Mouse (Mus musculus) liver, adult 2 months (tissue): ENCODE results near the gene Ttc21a. TPM values are rescaled to one million over a fixed set of nuclear protein-coding genes. Genes with fewer than 3 reads are reported as not detected.
A peak's percentile ranks its signal among the peaks of the same experiment; 100 is the strongest.

Experiments
- DNase-seq: peaks from one replicate; pipeline ENCODE4 v3.0.0-alpha.2; 2011; ENCODE audit warnings: low read depth, low spot score; ENCODE audit errors: extremely low read depth
- H3K27ac ChIP-seq: fragments of 200-500 bp; replicated peaks from 2 replicates; pipeline ENCODE4 v1.5.1; 2012; ENCODE audit warnings: low read depth, mild to moderate bottlenecking, control low read depth, inconsistent platforms, low read length; ENCODE audit not compliant: insufficient read depth
- H3K27me3 ChIP-seq: fragments of 200-500 bp; 2 replicates; pipeline ENCODE4 v1.6.1; 2012; ENCODE audit warnings: mild to moderate bottlenecking, moderate library complexity, low read length, inconsistent platforms; ENCODE audit not compliant: control insufficient read depth, insufficient read depth
- H3K36me3 ChIP-seq: fragments of 200-500 bp; 2 replicates; pipeline ENCODE4 v1.6.1; 2012; ENCODE audit warnings: low read length, inconsistent platforms; ENCODE audit not compliant: control insufficient read depth, insufficient read depth
- H3K4me1 ChIP-seq: fragments of 200-500 bp; 2 replicates; pipeline ENCODE4 v1.6.1; 2011; ENCODE audit warnings: low read length; ENCODE audit not compliant: control insufficient read depth, insufficient read depth
- H3K4me3 ChIP-seq: fragments of 200-500 bp; 2 replicates; pipeline ENCODE4 v1.5.1; 2011; ENCODE audit warnings: low read depth, mild to moderate bottlenecking, control low read depth, low read length, moderate library complexity; ENCODE audit not compliant: insufficient read depth
- H3K79me2 ChIP-seq: fragments of 200-500 bp; 2 replicates; pipeline ENCODE4 v1.6.1; 2012; ENCODE audit warnings: inconsistent platforms, mild to moderate bottlenecking, low read length, moderate library complexity; ENCODE audit not compliant: control insufficient read depth, insufficient read depth
- H3K9ac ChIP-seq: fragments of 200-500 bp; 2 replicates; pipeline ENCODE4 v1.6.1; 2012; ENCODE audit warnings: low read depth, mild to moderate bottlenecking, control low read depth, inconsistent platforms, low read length
- CTCF ChIP-seq: fragments of 200-500 bp; IDR thresholded peaks from 2 replicates; pipeline ENCODE4 v1.5.1; 2011; ENCODE audit warnings: low read depth, low read length, control low read depth
- POLR2A ChIP-seq: fragments of 200-500 bp; IDR thresholded peaks from 2 replicates; pipeline ENCODE4 v1.6.1; 2011; ENCODE audit warnings: low read length, control low read depth; ENCODE audit not compliant: insufficient read depth; ENCODE audit errors: extremely low read depth
- WGBS: fragments of 180-500 bp; shearing (Covaris S2); methylation state at CpG from one replicate; pipeline ENCODE4 v1.1.7; 2018; 5-methylcytosine and 5-hydroxymethylcytosine counted together
- polyA plus RNA-seq: library from polyadenylated mRNA; depleted of rRNA; stranded (reverse); fragments of >200 nt; gene quantifications from 2 replicates; pipeline ENCODE4 v1.2.3, GENCODE M21; 2012
- total RNA-seq: library from RNA; depleted of rRNA; stranded (reverse); fragments of >200 nt; gene quantifications from 2 replicates; pipeline ENCODE4 v1.2.3, GENCODE M21; 2014

Gene Ttc21a
- total and polyA plus RNA-seq, 2 experiments: not detected

- 0 out of 2 replicates have a peak, but pooled peaks have one; percentile 19 for TF ChIP-seq POLR2A
- no peak for TF ChIP-seq CTCF
- Histone ChIP-seq H3K4me1 (peaks cover 16% of the 10 kb centered on the region), H3K9ac (peak overlapping the region; percentile 79), H3K27me3 (no peaks in the 10 kb centered on the region), H3K27ac (peak overlapping the region; percentile 95), H3K79me2 (no peaks in the 10 kb centered on the region), H3K4me3 (peak overlapping the region; percentile 70), H3K36me3 (no peaks in the 10 kb centered on the region)
- peak; percentile 86 for DNase-seq
- 9% methylated on average over 31 of the region's 31 CpGs for WGBS
Measured at GRCm38 (mm10) chr9:120001945-120002725, 64.7 kb downstream of the Ttc21a start.

DNA sequence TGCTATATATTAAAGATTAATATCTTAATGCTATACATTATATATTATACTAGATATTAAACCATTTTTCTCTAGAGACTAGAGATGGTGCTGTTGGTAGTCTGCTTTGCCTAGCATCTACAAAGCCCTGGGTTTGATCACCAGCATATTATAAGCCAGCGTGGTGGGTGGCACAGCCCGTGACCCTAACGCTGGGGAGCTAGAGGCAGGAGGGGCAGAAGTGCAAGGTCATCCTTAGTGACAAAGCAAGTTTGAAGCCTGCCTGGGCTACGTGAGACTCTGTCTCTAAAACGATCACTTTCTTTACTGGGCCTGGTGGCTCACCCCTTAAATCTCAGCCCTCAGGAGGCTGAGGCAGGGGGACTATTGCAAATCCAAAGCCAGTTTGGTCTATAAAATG, 65.5 kb downstream of the Ttc21a start:
- no peak overlapping the region for H3K27ac ChIP-seq
- no peaks in the 10 kb centered on the region for H3K36me3 ChIP-seq
- H3K27me3 ChIP-seq: no peaks in the 10 kb centered on the region
- H3K4me1 ChIP-seq: peaks cover 16% of the 10 kb centered on the region
- H3K4me3 ChIP-seq: no peak overlapping the region
- TF ChIP-seq CTCF (no peak), POLR2A (no peak)
- no peak for DNase-seq
- H3K9ac ChIP-seq: no peak overlapping the region
- WGBS: 67% methylated on average over 5 of the region's 5 CpGs
- H3K79me2 ChIP-seq: no peaks in the 10 kb centered on the region

GRCm38 (mm10) chr9:120005936-120006335, 68.5 kb downstream of the Ttc21a start:
- 78% methylated on average over 3 of the region's 3 CpGs for WGBS
- Histone ChIP-seq H3K27ac (no peak overlapping the region), H3K4me3 (no peak overlapping the region), H3K9ac (no peak overlapping the region), H3K79me2 (no peaks in the 10 kb centered on the region), H3K36me3 (no peaks in the 10 kb centered on the region), H3K27me3 (no peaks in the 10 kb centered on the region), H3K4me1 (peaks cover 12% of the 10 kb centered on the region)
- no peak for DNase-seq
- TF ChIP-seq CTCF (no peak), POLR2A (no peak)

GRCm38 (mm10) chr9:120007833-120008232, 70.4 kb downstream of the Ttc21a start:
- Histone ChIP-seq H3K27me3 (no peaks in the 10 kb centered on the region), H3K4me1 (peaks cover 7% of the 10 kb centered on the region), H3K79me2 (no peaks in the 10 kb centered on the region), H3K4me3 (no peak overlapping the region), H3K9ac (no peak overlapping the region), H3K36me3 (no peaks in the 10 kb centered on the region), H3K27ac (no peak overlapping the region)
- WGBS: 88% methylated on average over 1 of the region's 1 CpGs
- TF ChIP-seq CTCF: no peak
- TF ChIP-seq POLR2A: no peak
- DNase-seq: no peak

DNA sequence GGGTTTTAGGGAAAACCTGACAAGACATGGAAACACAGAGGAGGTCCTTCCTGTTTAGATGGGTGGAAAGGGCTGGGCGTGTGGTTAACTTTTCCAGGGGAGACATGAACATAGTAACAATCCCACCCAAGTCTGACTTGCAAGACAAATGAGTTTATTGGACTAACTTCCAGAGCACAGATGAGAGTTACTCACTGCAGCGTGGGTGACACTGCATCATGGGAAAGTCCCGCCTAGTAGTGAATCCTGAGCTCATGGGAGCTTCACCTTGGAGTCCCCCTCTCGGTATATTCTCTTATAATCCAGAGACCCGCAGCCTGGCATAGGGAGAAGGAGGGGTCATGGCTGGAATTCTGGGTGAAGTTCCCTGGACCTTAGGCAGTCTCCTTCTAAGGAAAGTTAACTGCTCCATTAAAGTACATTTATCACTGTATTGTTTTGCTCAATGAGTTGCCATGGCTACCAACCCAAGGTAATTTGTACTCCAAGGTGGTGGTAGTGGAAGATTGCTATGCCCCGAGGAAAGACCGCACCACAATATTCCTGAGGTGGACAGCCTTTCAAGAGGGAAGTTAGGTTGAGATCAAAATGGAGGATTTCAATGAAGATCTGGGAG, 71.9 kb downstream of the Ttc21a start:
- Histone ChIP-seq H3K36me3 (no peaks in the 10 kb centered on the region), H3K4me1 (peaks cover 17% of the 10 kb centered on the region), H3K4me3 (no peak overlapping the region), H3K27me3 (no peaks in the 10 kb centered on the region), H3K9ac (no peak overlapping the region), H3K79me2 (no peaks in the 10 kb centered on the region), H3K27ac (no peak overlapping the region)
- no peak for DNase-seq
- no peak for TF ChIP-seq CTCF
- no peak for TF ChIP-seq POLR2A
- WGBS: 92% methylated on average over 7 of the region's 7 CpGs

- peak; percentile 72 for DNase-seq
- no peak for TF ChIP-seq POLR2A
- TF ChIP-seq CTCF: no peak
- Histone ChIP-seq H3K4me3 (no peak overlapping the region), H3K36me3 (no peaks in the 10 kb centered on the region), H3K4me1 (peaks cover 23% of the 10 kb centered on the region), H3K9ac (no peak overlapping the region), H3K27ac (no peak overlapping the region), H3K79me2 (no peaks in the 10 kb centered on the region), H3K27me3 (no peaks in the 10 kb centered on the region)
- WGBS: 30% methylated on average over 3 of the region's 3 CpGs
Measured at GRCm38 (mm10) chr9:120009871-120010270, 72.5 kb downstream of the Ttc21a start.
